Mouse (Mus musculus) heart, postnatal 4 days (tissue): ENCODE data around the gene Mrpl23. TPM values are rescaled to one million over a fixed set of nuclear protein-coding genes. Genes with fewer than 3 reads are reported as not detected.

Source experiments
- DNase-seq: peaks from one replicate; pipeline ENCODE4 v3.0.0; 2021
- total RNA-seq, 2 experiments: library from RNA; stranded (reverse); gene quantifications; 2 replicates each; pipeline ENCODE4 v1.2.3; 2021

The Mrpl23 gene
- total RNA-seq: 1 to 10 TPM; 3.7 to 6.4 TPM

DNA sequence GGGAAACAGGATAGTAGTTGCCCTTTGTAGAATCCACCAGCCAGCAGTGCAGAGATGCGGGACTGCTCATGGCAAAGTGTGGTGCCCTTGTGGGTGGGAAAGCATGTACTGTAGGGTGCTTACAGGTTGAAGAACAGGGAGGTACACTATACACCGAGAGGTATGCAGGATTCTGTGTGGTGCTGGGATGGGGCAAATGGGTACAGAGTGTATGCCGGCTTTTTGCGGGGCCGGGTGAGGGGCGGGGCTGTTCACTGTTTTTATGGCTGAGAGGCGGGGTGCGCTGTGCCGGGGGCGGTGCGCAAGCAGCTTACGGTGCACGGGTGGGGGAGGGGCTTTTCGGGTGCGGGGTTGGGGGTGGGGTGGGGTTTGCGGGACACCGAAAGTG lies at the start of gene Mrpl23:
TSS of gene Mrpl23 (plus strand) at position 16 of the 388 bp plus-strand sequence.
- no peak for DNase-seq

DNA sequence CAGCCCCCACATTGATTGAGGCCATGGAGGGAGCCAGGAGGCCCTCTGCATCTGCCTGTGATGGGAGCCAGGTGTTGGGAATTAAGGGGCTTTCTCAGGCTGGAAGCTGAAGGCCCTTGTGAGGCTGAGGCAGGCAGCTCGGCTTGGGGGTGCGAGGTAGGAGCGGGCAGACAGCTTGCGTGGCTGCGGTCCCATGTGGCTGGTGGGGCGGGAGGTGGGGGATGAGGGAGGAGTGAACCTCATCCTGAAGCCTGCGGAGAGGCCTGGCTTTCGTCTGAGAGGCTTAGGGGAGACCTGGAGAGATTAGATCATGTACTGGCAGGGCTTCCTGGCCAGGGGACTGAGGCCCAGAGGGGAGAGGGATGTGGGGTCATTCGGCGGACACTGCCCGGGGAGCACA lies 49.4 kb upstream of the Mrpl23 start:
- peak; percentile 68 for DNase-seq

DNA sequence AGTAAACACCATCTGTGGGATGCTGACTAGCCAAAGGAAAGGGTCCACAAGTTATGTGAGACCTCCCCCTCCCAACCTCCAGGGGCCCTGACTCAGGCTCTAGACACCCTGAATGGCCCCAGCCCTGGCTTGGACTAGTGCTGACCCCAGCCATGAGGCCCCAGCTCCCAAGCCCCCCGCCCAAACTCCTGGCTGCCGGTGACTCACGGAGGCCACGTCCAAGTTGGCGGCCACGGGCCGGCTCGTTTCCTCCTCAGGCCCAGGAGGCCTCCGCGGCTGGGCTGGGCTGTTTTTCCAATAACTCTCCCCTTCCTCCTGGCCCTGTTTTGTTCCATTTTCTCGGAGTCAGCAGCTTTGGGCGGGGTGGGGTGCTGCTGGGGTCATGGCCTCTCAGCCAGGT lies 47.7 kb upstream of the Mrpl23 start:
- peak; percentile 70 for DNase-seq

DNA sequence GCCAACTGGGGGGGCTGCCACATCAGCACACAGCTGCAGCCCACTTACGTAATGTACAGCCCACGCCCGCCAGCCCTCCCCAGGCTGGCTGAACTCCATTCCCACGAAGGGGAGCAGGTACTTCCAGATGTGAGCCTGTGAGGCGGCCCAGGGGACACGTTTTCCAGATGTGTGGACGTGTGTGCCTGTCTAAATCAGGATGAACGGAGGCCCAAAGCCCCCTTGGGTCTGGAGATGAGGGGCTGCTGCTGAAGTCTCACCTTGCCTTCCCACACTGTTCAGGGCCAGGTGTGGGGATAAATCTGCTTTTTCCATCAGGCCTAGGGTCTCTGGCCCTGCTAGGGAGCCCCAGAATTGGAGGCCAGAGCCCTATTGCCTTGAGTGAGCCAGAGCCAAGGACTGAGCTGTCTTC lies 45.7 kb upstream of the Mrpl23 start:
- no peak for DNase-seq

DNA sequence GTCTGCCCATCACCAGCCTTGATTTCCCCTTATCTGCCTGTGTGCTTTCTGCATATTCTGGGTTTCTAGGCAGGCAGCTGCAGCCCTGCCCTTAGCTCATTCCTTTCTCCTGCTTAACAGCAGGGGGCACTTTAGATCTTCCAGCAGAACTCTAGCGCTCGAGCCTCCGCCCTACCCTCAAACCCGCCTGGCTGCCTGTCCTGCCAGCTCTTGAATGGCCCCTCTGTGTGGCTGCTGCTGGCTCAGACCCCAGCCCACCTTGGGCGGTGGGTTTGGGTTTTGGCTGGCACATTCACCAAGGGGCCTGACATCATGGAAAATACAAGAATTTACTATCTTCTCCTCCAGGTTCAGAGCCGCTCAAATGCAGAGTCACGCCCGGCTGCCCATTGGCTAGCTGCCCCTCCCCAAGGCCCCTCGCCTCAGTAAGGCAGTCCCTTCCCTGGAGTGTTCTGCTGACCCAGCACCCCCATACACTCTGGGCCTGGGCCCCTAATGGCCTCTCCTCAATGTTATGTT lies 45.1 kb upstream of the Mrpl23 start:
- DNase-seq: peak; percentile 70

DNA sequence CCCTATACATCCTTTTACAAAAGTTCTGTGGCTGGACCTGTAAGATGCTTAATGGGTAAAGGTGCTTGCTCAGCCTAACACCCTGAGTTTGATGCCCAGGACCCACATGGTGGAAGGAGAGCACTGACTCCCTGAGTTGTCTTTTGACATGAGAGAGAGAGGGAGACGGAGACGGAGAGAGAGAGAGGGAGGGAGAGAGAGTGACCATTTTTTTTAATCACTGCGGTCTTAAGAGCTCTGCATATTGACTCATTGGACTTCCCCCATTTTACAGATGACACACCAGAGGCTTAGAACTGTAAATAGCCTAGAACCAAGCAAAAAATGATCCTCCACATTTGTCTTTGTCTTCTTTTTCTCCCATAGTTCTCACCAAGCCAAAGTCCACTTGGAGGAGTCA lies 44.4 kb upstream of the Mrpl23 start:
- DNase-seq: no peak

DNA sequence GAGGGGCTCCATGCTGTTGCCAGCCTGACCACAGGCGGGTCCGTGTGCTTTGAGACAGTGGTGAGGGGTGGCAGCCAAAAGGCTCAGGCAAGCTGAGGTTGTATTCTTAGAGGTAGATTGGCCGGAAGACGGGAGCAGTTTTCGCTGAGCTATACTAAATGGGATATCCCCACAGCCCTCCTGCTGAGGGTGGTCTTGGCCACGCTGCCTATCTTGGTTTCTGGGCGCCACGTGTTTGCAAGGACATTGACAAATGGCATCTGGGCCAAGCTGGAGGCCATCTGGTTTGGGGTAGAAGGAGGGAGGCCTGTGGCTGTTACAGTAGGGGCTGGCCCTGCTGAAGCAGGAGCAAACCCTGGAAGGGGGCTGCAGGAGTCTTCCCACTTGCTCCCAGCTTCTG lies 39.0 kb upstream of the Mrpl23 start:
- DNase-seq: peak; percentile 8

DNA sequence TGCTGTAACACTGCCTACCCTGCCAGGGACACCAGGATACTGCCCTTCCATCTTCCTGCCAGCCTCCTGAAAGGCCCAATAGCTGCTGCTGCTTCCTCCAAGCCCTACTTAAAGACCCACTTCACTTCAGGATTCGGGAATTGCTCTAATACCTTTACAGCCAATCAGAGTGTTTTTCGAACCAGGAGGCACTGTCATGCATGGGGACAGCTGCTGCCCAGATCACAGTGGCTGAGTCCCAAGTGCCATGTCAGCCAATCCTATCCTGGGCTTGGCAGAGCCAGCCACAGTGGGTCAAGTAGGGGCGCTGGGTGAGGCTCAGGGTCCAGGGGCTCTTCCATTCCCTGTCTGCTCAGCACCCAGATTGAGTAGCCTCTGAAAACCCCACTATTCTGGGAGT lies 36.3 kb upstream of the Mrpl23 start:
- DNase-seq: no peak

DNA sequence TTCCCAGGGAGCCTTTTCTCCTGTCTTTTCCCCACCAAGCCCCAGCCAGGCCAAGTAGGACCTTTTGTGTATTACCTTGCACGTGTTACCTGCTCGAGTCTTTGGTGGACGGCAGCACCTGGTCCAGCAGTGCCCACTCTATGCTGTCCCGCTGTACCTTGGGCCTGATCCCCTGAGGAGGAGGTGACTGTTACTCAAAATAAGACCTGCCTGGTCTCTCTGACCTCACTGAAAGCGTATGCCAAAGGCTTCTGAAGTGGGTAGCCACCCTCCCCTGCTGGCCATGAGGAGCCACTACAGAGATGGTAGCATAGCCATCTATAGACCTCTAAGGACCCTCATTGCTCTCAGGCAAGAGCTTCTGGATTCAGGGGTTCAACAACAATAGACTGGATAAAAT lies 35.7 kb upstream of the Mrpl23 start:
- DNase-seq: peak; percentile 51

DNA sequence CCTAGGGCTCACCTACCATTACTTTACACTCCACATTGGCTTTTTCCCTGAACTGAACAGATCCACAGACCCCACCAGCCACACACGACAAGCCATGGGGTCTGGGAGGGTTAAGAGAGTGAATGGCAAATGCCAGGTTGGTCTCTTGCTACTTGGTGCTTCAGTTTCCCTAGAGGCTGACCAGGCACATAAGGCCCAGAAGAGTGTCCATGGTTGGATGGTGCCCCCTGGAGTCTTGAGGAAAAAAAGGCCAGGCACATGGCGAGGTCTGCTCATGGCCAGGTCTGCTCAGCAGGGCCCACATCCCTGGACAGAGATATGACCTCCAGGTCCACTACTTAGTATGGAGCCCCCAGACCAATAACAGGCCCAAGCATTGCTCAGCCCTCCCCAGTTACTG lies 34.7 kb upstream of the Mrpl23 start:
- DNase-seq: peak; percentile 69

DNA sequence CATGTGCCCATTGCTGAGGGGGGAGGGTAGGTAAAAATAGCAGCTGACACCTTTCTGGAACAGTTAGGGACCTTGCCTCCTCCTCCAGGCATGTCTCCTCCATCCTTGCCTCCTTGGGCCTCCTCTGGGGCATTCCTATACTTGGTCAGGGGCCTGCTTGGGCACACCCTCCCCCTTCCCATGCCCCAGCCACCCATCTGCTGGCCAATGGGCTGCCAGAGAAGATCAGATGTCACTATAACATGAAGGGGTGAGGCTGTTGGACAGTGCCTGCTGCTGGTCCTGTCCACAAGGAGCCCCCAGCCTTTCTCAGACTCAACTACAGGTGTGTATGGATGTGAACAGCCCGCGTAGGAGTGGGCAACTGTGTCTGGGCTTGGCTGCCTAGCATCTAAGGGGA lies 33.9 kb upstream of the Mrpl23 start, which contains the start of gene Tnnt3:
TSS of gene Tnnt3 (plus strand) at position 262 of the 400 bp plus-strand sequence.
- DNase-seq: no peak

DNA sequence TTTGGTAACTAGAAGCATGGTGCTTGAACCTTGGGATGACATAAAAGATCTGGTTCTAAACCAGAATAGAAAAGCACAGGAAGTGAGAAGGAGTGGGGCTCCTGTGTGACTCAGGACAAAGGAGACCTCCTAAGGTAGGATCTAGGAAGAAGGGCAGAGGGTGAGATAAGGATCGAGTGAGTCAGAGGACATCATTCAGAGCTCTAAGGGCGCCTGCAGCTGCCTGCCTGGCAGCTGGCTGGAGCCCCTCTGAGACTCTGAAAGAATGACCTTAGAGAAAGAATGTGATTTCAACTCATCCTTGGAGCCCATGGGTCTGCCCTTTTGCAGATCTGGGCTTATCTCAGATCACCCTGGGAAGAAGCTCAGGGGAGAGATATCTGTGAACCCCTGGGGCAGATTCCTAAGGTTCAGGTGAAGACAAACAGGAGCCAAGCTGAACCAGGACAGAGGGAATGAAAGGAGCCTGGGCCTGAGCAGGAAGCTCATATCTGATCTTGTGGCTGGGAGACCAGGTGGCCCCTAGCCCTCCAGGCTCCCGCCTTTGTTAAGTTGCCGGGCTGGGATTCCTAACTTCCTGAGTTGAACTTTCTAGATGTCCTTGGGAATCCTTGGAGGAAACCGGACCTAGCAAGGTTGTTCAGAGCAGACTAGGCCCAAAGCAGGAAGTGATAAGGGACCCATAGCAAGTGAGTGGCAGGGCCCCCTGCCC lies 33.3 kb upstream of the Mrpl23 start:
- DNase-seq: no peak

DNA sequence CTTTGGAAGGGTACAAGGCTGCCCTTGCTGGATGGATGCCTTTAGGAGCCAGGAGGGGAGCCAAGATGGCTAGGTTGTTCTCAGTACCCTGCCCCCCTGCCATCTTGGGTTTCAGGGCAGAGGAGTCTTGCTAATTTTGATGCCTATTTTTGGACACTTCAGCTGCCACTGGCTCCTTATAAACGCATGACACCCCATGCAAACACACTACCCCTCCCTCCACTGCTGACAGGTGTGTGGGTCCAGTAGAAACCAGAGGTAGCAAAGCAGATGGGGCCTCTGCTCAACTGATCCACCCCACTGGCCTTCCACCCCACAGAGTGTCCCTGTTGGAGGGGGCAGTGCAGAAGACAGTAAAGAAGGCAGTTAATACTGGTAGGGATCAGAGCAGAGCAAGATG lies 32.5 kb upstream of the Mrpl23 start:
- no peak for DNase-seq

DNA sequence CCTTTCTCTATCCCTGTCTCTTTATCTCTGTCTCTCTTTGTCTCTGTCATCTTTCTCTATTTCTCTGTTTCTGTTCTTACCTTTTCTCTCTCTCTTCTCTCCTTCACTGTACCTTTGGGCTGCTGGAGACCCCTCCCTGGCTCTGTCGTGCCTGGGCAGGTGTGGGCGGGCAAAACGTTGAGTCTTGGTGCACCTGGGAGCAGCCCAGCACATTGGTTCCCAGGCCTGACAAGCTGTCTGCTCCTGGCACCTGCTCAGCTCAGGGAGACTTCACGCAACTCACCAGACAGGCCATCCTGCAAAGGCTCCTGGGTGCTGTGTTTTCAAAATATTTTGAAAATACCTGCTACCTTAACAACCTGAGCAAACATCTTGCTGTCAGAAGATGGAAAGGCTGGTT lies 29.3 kb upstream of the Mrpl23 start:
- DNase-seq: no peak

DNA sequence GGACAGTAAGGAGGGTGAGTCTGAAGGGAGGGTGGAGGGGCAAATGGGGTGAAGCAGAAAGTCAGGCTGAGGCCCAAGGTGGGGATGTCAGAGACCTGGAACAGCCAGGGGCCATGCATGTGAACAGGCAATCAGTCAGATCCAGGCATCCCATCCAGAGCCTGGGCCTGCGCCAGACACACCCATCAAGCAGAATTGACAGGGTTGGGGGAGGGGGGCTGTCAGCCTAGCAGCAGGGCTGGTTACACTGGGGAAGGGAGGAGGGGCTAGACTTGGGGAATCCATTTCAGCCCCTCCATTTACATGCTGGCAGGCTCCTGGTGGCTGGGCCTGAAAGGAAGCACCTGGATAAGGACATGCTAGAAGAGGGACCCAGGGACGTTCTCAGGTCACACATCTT lies 26.5 kb upstream of the Mrpl23 start:
- DNase-seq: no peak

DNA sequence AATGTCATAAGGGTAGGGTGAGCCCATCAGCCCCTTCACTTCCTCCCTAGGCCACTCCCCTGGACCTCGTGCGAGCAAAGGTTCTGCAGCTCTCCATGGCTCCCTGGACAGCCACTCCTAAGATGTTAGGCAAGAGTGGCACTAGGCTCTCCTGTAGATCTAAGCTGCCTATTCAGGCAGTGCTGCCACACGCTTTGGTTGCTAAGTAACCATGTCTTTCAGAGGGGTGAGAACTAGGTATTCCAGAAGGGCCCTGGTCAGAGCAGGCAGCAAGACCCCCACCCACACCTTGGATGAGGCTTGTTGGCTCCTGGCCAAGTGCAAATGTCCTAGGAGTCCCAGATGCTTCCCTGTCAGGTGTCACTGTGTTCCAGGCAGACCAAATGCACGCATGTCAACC lies 26.0 kb upstream of the Mrpl23 start:
- DNase-seq: no peak

DNA sequence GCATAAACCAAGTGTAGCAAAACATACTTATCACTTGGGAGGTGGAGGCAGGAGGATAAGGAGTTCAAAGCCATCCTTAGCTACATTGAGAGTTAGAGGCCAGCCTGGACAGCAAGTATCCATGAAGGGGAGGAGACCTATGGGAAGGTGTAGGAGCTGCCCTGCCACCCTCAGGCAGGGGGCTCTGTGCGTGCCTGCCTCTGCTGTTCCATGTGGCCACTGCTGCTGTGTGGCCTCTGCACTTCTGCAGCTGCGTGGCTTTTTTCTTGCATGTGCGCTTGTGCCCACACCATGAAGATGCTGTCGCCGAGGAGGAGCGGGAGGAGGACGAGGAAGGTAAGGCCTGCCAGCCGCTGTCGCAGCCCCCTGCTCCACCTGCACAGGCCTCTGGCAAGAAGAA lies 25.0 kb upstream of the Mrpl23 start:
- no peak for DNase-seq

DNA sequence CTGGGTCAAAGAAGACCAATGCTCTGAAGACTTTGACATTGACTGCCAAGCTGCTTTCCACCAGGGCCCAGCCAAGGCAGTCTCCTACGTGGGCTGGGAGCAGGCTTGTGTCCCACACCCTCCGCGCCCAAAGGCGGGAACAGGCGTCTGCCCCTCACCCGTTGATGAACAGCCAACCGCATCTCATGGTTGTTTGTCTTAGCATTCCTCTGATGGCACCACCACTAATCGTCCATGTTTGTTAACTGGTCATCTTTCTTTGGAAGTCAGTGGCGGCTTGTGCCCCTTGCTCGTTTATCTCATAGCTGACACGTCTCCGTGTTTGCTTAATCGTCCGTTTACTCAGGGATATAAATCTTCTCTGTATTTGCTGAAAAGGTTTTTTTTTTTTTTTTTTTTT lies 23.0 kb upstream of the Mrpl23 start:
- DNase-seq: no peak

DNA sequence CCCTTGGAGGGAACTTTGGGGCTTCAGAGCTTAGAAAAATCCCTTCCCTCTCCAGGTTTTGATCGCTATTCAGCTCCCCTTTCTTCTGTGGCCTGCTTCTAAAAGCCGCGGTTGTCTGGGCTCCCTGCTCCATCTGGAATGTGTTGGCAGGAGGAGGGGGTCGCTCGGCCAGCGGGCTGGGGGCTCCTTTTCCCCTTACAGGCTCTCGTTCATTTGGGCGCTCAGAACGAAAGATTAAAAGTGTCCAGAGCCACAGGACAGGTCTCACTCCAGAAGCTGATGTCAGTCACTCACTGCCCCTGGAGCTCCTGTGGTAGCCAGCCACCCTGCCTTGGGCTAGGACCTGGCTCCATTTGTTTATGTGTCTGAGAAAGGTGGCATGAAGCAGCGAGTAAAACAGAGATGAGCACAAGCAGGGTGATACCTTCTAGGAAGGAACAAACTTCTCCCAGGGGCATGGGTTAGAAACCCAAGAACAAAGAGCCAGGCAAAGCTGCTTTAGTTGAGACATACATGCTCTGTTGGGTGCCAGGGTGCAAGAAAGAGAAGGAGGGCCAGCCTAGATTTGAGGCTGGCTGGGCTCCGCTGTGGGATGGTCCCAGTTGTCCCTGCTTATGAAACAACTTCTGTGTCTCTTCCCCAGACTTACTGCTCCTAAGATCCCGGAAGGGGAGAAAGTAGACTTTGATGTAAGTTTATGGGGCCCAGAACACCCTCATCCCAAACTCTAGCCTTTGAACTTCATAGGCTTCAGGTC lies 22.3 kb upstream of the Mrpl23 start:
- DNase-seq: no peak

DNA sequence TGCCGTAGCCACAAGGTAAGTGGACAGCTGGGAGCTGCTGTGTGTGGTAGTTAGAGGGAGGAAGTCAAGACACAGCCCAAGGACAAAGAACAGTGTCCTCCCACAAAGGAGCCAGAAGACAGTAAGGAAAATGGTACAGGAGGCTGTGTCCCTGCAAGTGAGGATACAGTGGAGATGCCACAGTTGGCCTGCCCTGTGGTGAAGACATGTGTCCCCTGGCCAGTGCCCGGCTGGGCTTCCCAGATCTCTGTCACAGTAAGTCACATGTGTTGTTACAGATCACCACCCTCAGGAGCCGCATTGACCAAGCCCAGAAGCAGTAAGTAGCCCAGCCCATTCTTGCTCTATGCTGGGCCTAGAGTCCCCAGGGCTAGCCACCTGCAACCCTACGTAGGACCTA lies 18.4 kb upstream of the Mrpl23 start:
- no peak for DNase-seq

DNA sequence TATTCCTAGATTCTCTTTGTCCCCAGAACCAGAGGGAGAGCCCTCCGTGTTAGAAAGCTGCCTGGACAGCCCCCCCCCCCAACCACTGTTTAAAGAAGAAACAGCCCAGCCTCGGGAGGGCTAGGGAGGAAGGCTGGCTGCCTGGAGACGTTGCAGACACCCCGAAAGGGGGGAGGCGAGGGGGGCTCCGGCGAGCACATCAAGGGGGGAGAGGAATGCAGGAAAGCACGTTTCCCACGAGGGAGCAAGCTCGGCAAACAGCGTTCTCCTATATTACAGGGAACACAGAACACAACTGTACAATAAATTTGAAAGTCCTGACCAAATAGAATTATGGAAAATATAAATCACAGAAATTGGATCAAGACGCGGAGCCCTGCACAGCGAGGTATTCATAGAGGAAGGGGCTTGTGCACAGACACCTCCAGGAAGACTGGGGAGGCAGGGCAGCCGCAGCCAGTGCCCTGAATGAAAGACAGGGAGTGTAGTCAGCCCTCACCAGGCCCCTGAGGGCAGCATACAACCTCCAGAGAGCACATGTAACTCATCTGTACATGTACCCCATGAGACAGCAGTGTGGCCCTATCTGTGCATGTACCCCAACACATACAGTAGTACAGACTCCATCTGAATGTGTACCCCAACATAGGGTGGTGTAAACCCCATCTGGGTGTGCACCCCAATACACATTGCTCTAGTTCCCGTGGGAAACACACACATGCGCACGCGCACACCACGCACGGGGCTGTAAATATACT lies 16.1 kb upstream of the Mrpl23 start:
- no peak for DNase-seq

DNA sequence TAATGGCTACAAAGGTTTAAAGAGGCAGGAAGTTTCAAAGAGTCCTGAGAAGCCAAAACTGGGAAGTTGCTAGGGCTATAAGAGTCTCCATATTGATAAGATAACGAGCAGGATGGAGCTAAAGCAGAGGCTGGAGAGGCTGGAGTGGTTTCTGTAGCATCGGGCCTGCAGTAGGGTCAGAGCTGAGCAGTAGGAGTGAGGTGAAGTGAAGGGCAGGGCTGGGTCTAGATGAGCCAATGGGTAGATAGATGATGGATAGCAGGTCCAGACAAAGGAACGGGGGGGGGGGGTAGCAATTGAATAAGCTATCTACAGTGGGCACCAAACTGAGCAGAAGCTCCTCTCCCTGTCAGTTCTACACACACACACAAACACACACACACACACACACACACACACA lies 15.0 kb upstream of the Mrpl23 start:
- no peak for DNase-seq

DNA sequence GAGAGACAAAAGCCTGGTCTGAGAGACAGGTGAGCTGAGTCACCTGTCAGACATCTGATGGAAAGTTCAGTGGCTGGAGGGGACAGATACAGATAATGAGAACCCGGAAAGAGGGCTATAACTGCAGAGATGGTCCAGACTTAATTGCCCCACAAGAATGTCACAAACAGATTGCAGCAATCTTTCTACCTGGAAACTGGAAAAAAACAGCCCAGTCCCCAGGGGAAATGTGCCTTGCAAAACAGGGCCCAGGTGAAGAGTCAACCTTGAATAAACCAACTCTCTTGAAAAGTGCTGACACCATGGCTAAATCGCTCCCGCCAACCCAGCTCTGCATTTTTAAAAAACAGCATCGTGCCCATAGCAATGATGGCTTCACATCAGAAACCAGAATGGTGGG lies 12.2 kb upstream of the Mrpl23 start:
- no peak for DNase-seq
